Mouse (Mus musculus): Measurements from ENCODE around the gene Eipr1. TPM values are rescaled to one million over a fixed set of nuclear protein-coding genes. Genes with fewer than 3 reads are reported as not detected.

The Eipr1 gene
- polyA plus RNA-seq, 1 experiment from 2014 or later: 33.4 TPM

DNA sequence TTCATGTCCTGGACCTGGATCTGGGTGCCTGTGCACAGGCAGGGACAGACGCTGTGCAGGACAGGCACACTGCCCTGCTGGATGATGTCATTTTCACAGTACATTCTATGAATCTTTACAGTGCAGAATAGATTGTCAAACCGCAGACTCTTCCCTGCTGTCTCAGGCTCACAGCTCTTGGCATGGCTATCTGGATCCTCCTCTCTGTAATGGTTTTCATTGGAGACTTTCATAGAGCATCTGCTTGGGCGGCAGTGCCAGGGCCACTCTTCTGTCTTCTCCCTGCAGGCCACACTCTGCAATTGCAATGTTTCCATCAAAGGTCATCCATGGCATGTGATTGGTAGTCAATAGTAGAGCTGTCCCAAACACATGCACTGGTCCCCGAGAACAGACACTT, 117.2 kb downstream of the Eipr1 start:
- H3K4me1 ChIP-seq (ENCODE audit: control insufficient read depth, insufficient read depth, low read length): peaks cover 6% of the 10 kb centered on the region; the same call in 1 of the 2 replicates
- H3K36me3 ChIP-seq (ENCODE audit: control insufficient read depth, insufficient read depth, low read length): peaks cover 3% of the 10 kb centered on the region; the same call in 1 of the 2 replicates
- no peak overlapping the region for H3K27ac ChIP-seq (ENCODE audit: low read depth, low read length)
- no peak overlapping the region for H3K4me2 ChIP-seq (replicated peaks; ENCODE audit: low read depth, low read length)
- no peak overlapping the region for H3K9ac ChIP-seq (ENCODE audit: low read depth, low read length)
- no peak overlapping the region for H3K4me3 ChIP-seq (ENCODE audit: low read length)
- no peaks in the 10 kb centered on the region for H3K9me3 ChIP-seq (ENCODE audit: control insufficient read depth, low read length)
- 91% methylated on average over 4 of the region's 4 CpGs for WGBS
- no peaks in the 10 kb centered on the region for H3K27me3 ChIP-seq (ENCODE audit: control insufficient read depth, insufficient read depth, low read length)
- ATAC-seq (ENCODE audit: low FRiP score, low TSS enrichment): no peak

GRCm38 (mm10) chr12:28872271-28872670, 120.7 kb downstream of the Eipr1 start:
- Histone ChIP-seq H3K9ac (ENCODE audit: low read depth, low read length) (no peak overlapping the region), H3K4me2 (replicated peaks; ENCODE audit: low read depth, low read length) (no peak overlapping the region), H3K27ac (ENCODE audit: low read depth, low read length) (no peak overlapping the region), H3K36me3 (ENCODE audit: control insufficient read depth, insufficient read depth, low read length) (no peaks in the 10 kb centered on the region), H3K4me1 (ENCODE audit: control insufficient read depth, insufficient read depth, low read length) (peaks cover 6% of the 10 kb centered on the region; the same call in 1 of the 2 replicates), H3K9me3 (ENCODE audit: control insufficient read depth, low read length) (no peaks in the 10 kb centered on the region), H3K27me3 (ENCODE audit: control insufficient read depth, insufficient read depth, low read length) (no peaks in the 10 kb centered on the region), H3K4me3 (ENCODE audit: low read length) (no peak overlapping the region)
- no peak for ATAC-seq (ENCODE audit: low FRiP score, low TSS enrichment)
- 40% methylated on average over 12 of the region's 12 CpGs for WGBS

DNA sequence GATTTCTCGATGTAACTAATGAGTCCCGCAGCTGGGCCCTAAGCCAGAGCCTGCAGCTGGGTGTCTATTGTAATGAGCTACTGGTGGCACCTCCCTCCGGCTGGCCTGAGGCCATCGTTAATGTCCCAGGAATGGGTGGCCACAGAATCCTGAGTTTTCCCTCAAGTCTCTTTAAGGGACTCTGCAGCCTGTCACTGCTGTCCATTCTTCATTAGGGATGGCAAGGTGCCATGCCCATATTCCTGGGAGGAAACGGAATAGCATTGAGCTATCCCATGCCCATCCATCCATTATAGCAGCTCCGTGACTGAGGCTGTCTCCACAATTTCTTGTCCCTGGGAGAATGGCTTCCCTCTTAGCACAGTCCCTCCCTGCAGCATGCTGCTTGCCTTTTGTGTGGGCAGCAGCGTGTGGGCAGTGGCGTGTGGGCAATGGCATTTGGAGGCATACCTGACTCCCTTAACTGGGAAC, 123.2 kb downstream of the Eipr1 start:
- 78% methylated on average over 8 of the region's 8 CpGs for WGBS
- Histone ChIP-seq H3K36me3 (ENCODE audit: control insufficient read depth, insufficient read depth, low read length) (no peaks in the 10 kb centered on the region), H3K9ac (ENCODE audit: low read depth, low read length) (no peak overlapping the region), H3K27ac (ENCODE audit: low read depth, low read length) (no peak overlapping the region), H3K4me3 (ENCODE audit: low read length) (no peak overlapping the region), H3K27me3 (ENCODE audit: control insufficient read depth, insufficient read depth, low read length) (no peaks in the 10 kb centered on the region), H3K9me3 (ENCODE audit: control insufficient read depth, low read length) (no peaks in the 10 kb centered on the region), H3K4me2 (replicated peaks; ENCODE audit: low read depth, low read length) (no peak overlapping the region), H3K4me1 (ENCODE audit: control insufficient read depth, insufficient read depth, low read length) (peaks cover 6% of the 10 kb centered on the region; the same call in 1 of the 2 replicates)
- no peak for ATAC-seq (ENCODE audit: low FRiP score, low TSS enrichment)

GRCm38 (mm10) chr12:28875471-28875870, 123.9 kb downstream of the Eipr1 start:
- 62% methylated on average over 8 of the region's 8 CpGs for WGBS
- ATAC-seq (ENCODE audit: low FRiP score, low TSS enrichment): no peak
- H3K9me3 ChIP-seq (ENCODE audit: control insufficient read depth, low read length): no peaks in the 10 kb centered on the region
- no peaks in the 10 kb centered on the region for H3K36me3 ChIP-seq (ENCODE audit: control insufficient read depth, insufficient read depth, low read length)
- H3K4me1 ChIP-seq (ENCODE audit: control insufficient read depth, insufficient read depth, low read length): peaks cover 6% of the 10 kb centered on the region; the same call in 1 of the 2 replicates
- H3K27ac ChIP-seq (ENCODE audit: low read depth, low read length): no peak overlapping the region
- no peaks in the 10 kb centered on the region for H3K27me3 ChIP-seq (ENCODE audit: control insufficient read depth, insufficient read depth, low read length)
- no peak overlapping the region for H3K4me2 ChIP-seq (replicated peaks; ENCODE audit: low read depth, low read length)
- H3K4me3 ChIP-seq (ENCODE audit: low read length): no peak overlapping the region
- H3K9ac ChIP-seq (ENCODE audit: low read depth, low read length): no peak overlapping the region

GRCm38 (mm10) chr12:28880471-28880870, 128.9 kb downstream of the Eipr1 start:
- Histone ChIP-seq H3K27me3 (ENCODE audit: control insufficient read depth, insufficient read depth, low read length) (no peaks in the 10 kb centered on the region), H3K4me2 (replicated peaks; ENCODE audit: low read depth, low read length) (no peak overlapping the region), H3K9ac (ENCODE audit: low read depth, low read length) (no peak overlapping the region), H3K4me3 (ENCODE audit: low read length) (no peak overlapping the region), H3K4me1 (ENCODE audit: control insufficient read depth, insufficient read depth, low read length) (no peaks in the 10 kb centered on the region), H3K36me3 (ENCODE audit: control insufficient read depth, insufficient read depth, low read length) (no peaks in the 10 kb centered on the region), H3K27ac (ENCODE audit: low read depth, low read length) (no peak overlapping the region), H3K9me3 (ENCODE audit: control insufficient read depth, low read length) (no peaks in the 10 kb centered on the region)
- no peak for ATAC-seq (ENCODE audit: low FRiP score, low TSS enrichment)

DNA sequence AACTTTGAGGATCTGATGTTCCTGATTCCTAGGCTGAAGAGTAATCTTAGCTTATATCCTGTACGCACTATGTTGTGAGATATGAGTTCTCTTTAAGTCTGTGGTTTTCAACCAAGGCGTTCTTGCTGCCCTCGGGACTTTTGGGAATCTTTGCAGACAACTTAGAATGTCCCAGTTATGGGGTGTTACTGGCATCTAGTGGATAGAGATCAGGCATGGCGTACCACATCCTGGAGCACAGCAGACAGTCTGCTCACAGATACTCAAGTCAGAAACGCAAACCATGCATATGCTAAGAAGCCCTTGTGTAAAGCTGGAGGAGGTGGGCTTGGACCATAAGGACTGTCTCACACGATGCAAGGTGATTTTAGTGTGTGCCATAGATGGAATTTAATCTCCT, 136.1 kb downstream of the Eipr1 start:
- Histone ChIP-seq H3K4me3 (ENCODE audit: low read length) (no peak overlapping the region), H3K4me1 (ENCODE audit: control insufficient read depth, insufficient read depth, low read length) (no peaks in the 10 kb centered on the region), H3K27me3 (ENCODE audit: control insufficient read depth, insufficient read depth, low read length) (no peaks in the 10 kb centered on the region), H3K9me3 (ENCODE audit: control insufficient read depth, low read length) (no peaks in the 10 kb centered on the region), H3K36me3 (ENCODE audit: control insufficient read depth, insufficient read depth, low read length) (no peaks in the 10 kb centered on the region), H3K27ac (ENCODE audit: low read depth, low read length) (no peak overlapping the region), H3K4me2 (replicated peaks; ENCODE audit: low read depth, low read length) (no peak overlapping the region), H3K9ac (ENCODE audit: low read depth, low read length) (no peak overlapping the region)
- WGBS: 88% methylated on average over 6 of the region's 6 CpGs
- ATAC-seq (ENCODE audit: low FRiP score, low TSS enrichment): no peak

DNA sequence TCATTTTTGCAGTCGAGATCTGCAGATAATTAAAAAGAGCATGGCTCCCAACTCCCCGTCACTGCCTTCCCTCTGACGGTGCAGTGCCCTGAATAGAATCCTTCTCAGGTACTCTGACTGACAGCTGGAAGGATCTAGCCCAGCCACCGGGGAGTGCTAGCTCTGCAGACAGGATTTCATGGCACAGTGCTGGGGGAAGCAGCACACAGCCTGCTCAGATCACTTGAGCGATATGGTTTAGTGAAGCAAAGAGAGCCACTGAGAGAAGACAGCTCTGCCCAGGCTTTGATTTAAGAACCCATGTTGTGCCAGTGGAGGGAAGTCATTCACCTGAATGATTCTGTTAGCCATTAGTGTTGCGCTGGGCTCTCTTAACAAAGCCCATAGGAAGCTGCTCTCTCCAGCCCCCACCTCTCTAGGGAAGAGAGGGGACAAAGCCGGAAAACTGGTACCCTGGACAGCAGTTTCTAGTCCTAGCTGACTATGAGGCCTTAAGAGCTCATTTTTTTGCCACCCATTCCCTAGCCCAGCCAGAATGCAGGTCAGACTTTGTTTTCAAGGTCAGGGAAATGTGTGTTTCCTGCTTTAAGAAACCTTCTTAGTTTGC, 137.6 kb downstream of the Eipr1 start:
- Histone ChIP-seq H3K27ac (ENCODE audit: low read depth, low read length) (no peak overlapping the region), H3K9ac (ENCODE audit: low read depth, low read length) (no peak overlapping the region), H3K36me3 (ENCODE audit: control insufficient read depth, insufficient read depth, low read length) (no peaks in the 10 kb centered on the region), H3K4me2 (replicated peaks; ENCODE audit: low read depth, low read length) (no peak overlapping the region), H3K27me3 (ENCODE audit: control insufficient read depth, insufficient read depth, low read length) (no peaks in the 10 kb centered on the region), H3K9me3 (ENCODE audit: control insufficient read depth, low read length) (no peaks in the 10 kb centered on the region), H3K4me1 (ENCODE audit: control insufficient read depth, insufficient read depth, low read length) (no peaks in the 10 kb centered on the region), H3K4me3 (ENCODE audit: low read length) (no peak overlapping the region)
- WGBS: 35% methylated on average over 7 of the region's 7 CpGs
- ATAC-seq (ENCODE audit: low FRiP score, low TSS enrichment): peak; percentile 73

DNA sequence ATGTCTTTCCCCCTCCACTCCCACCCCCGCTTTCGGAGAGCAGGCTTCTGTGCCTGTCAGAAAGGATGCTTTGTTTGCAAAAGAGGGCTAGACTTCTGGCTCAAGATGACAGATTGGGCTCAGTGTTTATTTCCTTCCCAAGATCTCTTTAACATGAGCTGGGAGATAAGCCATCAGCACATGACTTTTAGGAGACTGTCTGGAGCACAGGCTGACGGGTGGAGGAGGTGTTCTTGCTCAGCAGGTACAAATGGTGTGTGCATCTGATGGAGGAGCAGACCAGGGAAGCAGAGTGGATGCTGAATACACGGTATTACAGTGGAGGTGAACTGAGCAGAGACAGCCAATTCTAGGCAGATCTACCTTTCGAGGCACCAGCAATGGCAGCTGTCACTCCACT, 139.9 kb downstream of the Eipr1 start:
- no peak overlapping the region for H3K4me3 ChIP-seq (ENCODE audit: low read length)
- no peak for ATAC-seq (ENCODE audit: low FRiP score, low TSS enrichment)
- no peaks in the 10 kb centered on the region for H3K36me3 ChIP-seq (ENCODE audit: control insufficient read depth, insufficient read depth, low read length)
- 62% methylated on average over 5 of the region's 5 CpGs for WGBS
- no peaks in the 10 kb centered on the region for H3K9me3 ChIP-seq (ENCODE audit: control insufficient read depth, low read length)
- no peak overlapping the region for H3K27ac ChIP-seq (ENCODE audit: low read depth, low read length)
- H3K4me2 ChIP-seq (replicated peaks; ENCODE audit: low read depth, low read length): no peak overlapping the region
- no peaks in the 10 kb centered on the region for H3K27me3 ChIP-seq (ENCODE audit: control insufficient read depth, insufficient read depth, low read length)
- H3K4me1 ChIP-seq (ENCODE audit: control insufficient read depth, insufficient read depth, low read length): no peaks in the 10 kb centered on the region
- H3K9ac ChIP-seq (ENCODE audit: low read depth, low read length): no peak overlapping the region

DNA sequence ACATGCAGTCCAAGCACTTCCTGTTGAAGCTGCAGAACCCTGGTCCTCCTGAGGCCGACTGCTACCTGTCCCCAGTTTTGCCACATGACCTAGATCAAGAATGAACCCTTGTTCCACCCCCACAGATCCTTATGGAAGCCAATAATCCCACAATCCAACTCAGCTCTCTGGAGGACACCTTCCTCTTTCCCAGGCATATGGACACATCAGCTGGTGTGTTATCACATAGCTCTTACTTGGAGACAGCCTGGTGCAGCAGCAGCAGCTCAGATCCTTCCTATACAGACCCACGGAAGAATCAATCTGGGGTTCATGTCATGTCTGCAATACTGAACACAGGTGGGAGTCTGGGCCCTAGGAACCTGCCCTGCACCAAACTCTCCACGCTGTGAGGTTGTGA, 145.0 kb downstream of the Eipr1 start:
- Histone ChIP-seq H3K4me3 (ENCODE audit: low read length) (no peak overlapping the region), H3K36me3 (ENCODE audit: control insufficient read depth, insufficient read depth, low read length) (no peaks in the 10 kb centered on the region), H3K27me3 (ENCODE audit: control insufficient read depth, insufficient read depth, low read length) (no peaks in the 10 kb centered on the region), H3K4me1 (ENCODE audit: control insufficient read depth, insufficient read depth, low read length) (no peaks in the 10 kb centered on the region), H3K9me3 (ENCODE audit: control insufficient read depth, low read length) (no peaks in the 10 kb centered on the region), H3K9ac (ENCODE audit: low read depth, low read length) (no peak overlapping the region), H3K4me2 (replicated peaks; ENCODE audit: low read depth, low read length) (no peak overlapping the region), H3K27ac (ENCODE audit: low read depth, low read length) (no peak overlapping the region)
- ATAC-seq (ENCODE audit: low FRiP score, low TSS enrichment): no peak
- 67% methylated on average over 3 of the region's 3 CpGs for WGBS

All from kidney, embryonic 14.5 days (tissue).